Comparison of ENCODE assay signal across 30 mouse cellular contexts in genomic region chr7:35794145-35794664, GRCm38 (mm10). TPM values are rescaled to one million over a fixed set of nuclear protein-coding genes. Genes with fewer than 3 reads are reported as not detected.
DNase-seq lines count a peak whose midpoint lies in the region; ATAC-seq and TF ChIP-seq lines count a peak whose summit lies in the region.
"Had no signal": no experiment of that assay in that cellular context is flagged by ENCODE, and none has a peak within 500 bp of the region (broad histone marks: within the 10 kb centered on the region; RNA-seq: fewer than 3 reads in every experiment).

No protein-coding gene starts in this region.

- TF ChIP-seq EP300 in liver, postnatal 0 days (IDR thresholded peaks at IDR 0.05; ENCODE audit: low read depth) = no peak
- no peak for TF ChIP-seq EP300 in liver, embryonic 14.5 days (IDR thresholded peaks at IDR 0.05; ENCODE audit: low read depth)

- no peak for DNase-seq in liver, embryonic 11.5 days (ENCODE audit: low spot score)
- DNase-seq in liver, postnatal 0 days = no peak
- DNase-seq in testis, postnatal 14 days (ENCODE audit: low spot score) = no peak
- DNase-seq in liver, embryonic 14.5 days (ENCODE audit: low read depth in 3 of 3, low spot score in 3 of 3) = no peak
- DNase-seq: adrenal gland, adult 8-10 months; adrenal gland, postnatal 25 days; B cell, adult 2 months; cerebellum, adult 11-12 months; cerebellum, adult 8-10 months; cerebellum, postnatal 10 days; cerebellum, postnatal 36 days; embryo, embryonic 11 days; gastrocnemius, adult 2 months; gastrocnemius, postnatal 14 days; heart, adult 18-20 months; heart, postnatal 14 days; heart, postnatal 4 days had no signal

- no peak overlapping the region for H3K4me2 ChIP-seq in liver, embryonic 11.5 days
- H3K4me2 ChIP-seq in liver, postnatal 0 days (ENCODE audit: low read depth, low read length) = no peak overlapping the region
- no peak overlapping the region for H3K4me2 ChIP-seq in liver, embryonic 14.5 days (ENCODE audit: low read depth)
- H3K4me2 ChIP-seq in kidney, embryonic 15.5 days = no peak overlapping the region
- H3K4me2 ChIP-seq: embryonic facial prominence, embryonic 13.5 days; forebrain, embryonic 13.5 days; heart, embryonic 13.5 days; hindbrain, embryonic 14.5 days had no signal

- no peak for TF ChIP-seq POLR2A in testis, adult 2 months (IDR thresholded peaks at IDR 0.05; ENCODE audit: control insufficient read depth, low read depth, low read length)

- H3K4me3 ChIP-seq in liver, embryonic 11.5 days (ENCODE audit: low read depth, low read length) = no peak overlapping the region
- no peak overlapping the region for H3K4me3 ChIP-seq in liver, postnatal 0 days (ENCODE audit: low read depth, low read length)
- peak overlapping the region; percentile 81 for H3K4me3 ChIP-seq in testis, adult 2 months (ENCODE audit: control insufficient read depth, low read depth, low read length)
- H3K4me3 ChIP-seq in liver, embryonic 14.5 days (ENCODE audit: insufficient read depth in 1 of 2, low read depth in 2 of 2, low read length in 2 of 2) = no peak overlapping the region
- no peak overlapping the region for H3K4me3 ChIP-seq in kidney, embryonic 15.5 days (replicated peaks)
- H3K4me3 ChIP-seq: embryonic facial prominence, embryonic 10.5 days; embryonic facial prominence, embryonic 13.5 days; erythroblast, embryonic 14.5 days; forebrain, embryonic 10.5 days; forebrain, embryonic 13.5 days; gastrocnemius, adult 2 months; heart, embryonic 13.5 days had no signal

- no peaks in the 10 kb centered on the region for H3K27me3 ChIP-seq in liver, embryonic 11.5 days (replicated peaks; ENCODE audit: control insufficient read depth, insufficient read depth, low read length)
- no peaks in the 10 kb centered on the region for H3K27me3 ChIP-seq in liver, postnatal 0 days (ENCODE audit: insufficient read depth, low read length)
- H3K27me3 ChIP-seq in testis, adult 2 months (ENCODE audit: control insufficient read depth, insufficient read depth, low read length) = no peaks in the 10 kb centered on the region
- H3K27me3 ChIP-seq in liver, embryonic 14.5 days (ENCODE audit: control insufficient read depth, insufficient read depth, low read length) = no peaks in the 10 kb centered on the region
- H3K27me3 ChIP-seq in kidney, embryonic 15.5 days = no peaks in the 10 kb centered on the region
- H3K27me3 ChIP-seq: CH12.LX; embryonic facial prominence, embryonic 13.5 days; forebrain, embryonic 13.5 days; heart, embryonic 13.5 days had no signal

- H3K36me3 ChIP-seq in liver, embryonic 11.5 days (ENCODE audit: control insufficient read depth, insufficient read depth, low read length) = peaks cover 43% of the 10 kb centered on the region
- peaks cover 59% of the 10 kb centered on the region for H3K36me3 ChIP-seq in liver, postnatal 0 days (replicated peaks; ENCODE audit: insufficient read depth, low read length)
- peaks cover 9% of the 10 kb centered on the region for H3K36me3 ChIP-seq in testis, adult 2 months (ENCODE audit: control insufficient read depth, insufficient read depth, low read length)
- peaks cover 47% of the 10 kb centered on the region for H3K36me3 ChIP-seq in liver, embryonic 14.5 days (replicated peaks; ENCODE audit: control insufficient read depth, insufficient read depth, low read depth)
- H3K36me3 ChIP-seq in kidney, embryonic 15.5 days = peaks cover 97% of the 10 kb centered on the region

- WGBS in liver, embryonic 11.5 days = 63% methylated on average over 12 of the region's 12 CpGs
- 61% methylated on average over 12 of the region's 12 CpGs for WGBS in liver, postnatal 0 days (ENCODE audit: insufficient replicate concordance)
- 45% methylated on average over 12 of the region's 12 CpGs for WGBS in liver, embryonic 14.5 days (ENCODE audit: insufficient replicate concordance)
- 79% methylated on average over 12 of the region's 12 CpGs for WGBS in kidney, embryonic 15.5 days

- H3K4me1 ChIP-seq in liver, embryonic 11.5 days (replicated peaks; ENCODE audit: control insufficient read depth, insufficient read depth, low read length) = peaks cover 14% of the 10 kb centered on the region
- H3K4me1 ChIP-seq in liver, postnatal 0 days (ENCODE audit: insufficient read depth) = peaks cover 24% of the 10 kb centered on the region
- H3K4me1 ChIP-seq in testis, adult 2 months (ENCODE audit: control insufficient read depth, insufficient read depth, low read length) = no peaks in the 10 kb centered on the region
- H3K4me1 ChIP-seq in liver, embryonic 14.5 days (replicated peaks; ENCODE audit: control insufficient read depth in 2 of 2, insufficient read depth in 2 of 2, low read length in 1 of 2) = peaks cover 2 to 14% of the 10 kb centered on the region in 2 experiments; a peak in 2 of 4 replicates
- H3K4me1 ChIP-seq in kidney, embryonic 15.5 days = 0 out of 2 replicates have a peak, but pooled peaks cover 2% of the 10 kb centered on the region
- H3K4me1 ChIP-seq: embryonic facial prominence, embryonic 10.5 days; embryonic facial prominence, embryonic 13.5 days; forebrain, embryonic 10.5 days; forebrain, embryonic 13.5 days had no signal

- H3K9ac ChIP-seq in liver, embryonic 11.5 days (ENCODE audit: low read depth, low read length) = no peak overlapping the region
- no peak overlapping the region for H3K9ac ChIP-seq in liver, postnatal 0 days (replicated peaks)
- H3K9ac ChIP-seq in liver, embryonic 14.5 days (replicated peaks) = no peak overlapping the region
- no peak overlapping the region for H3K9ac ChIP-seq in kidney, embryonic 15.5 days
- H3K9ac ChIP-seq: embryonic facial prominence, embryonic 13.5 days; forebrain, embryonic 13.5 days; heart, embryonic 13.5 days; hindbrain, embryonic 14.5 days had no signal

- no peak overlapping the region for H3K27ac ChIP-seq in liver, embryonic 11.5 days (ENCODE audit: low read depth, low read length)
- no peak overlapping the region for H3K27ac ChIP-seq in liver, postnatal 0 days (ENCODE audit: low read depth)
- no peak overlapping the region for H3K27ac ChIP-seq in testis, adult 2 months (ENCODE audit: control insufficient read depth, insufficient read depth, low read depth, low read length)
- H3K27ac ChIP-seq in liver, embryonic 14.5 days = no peak overlapping the region
- H3K27ac ChIP-seq in kidney, embryonic 15.5 days = no peak overlapping the region
- H3K27ac ChIP-seq: embryonic facial prominence, embryonic 10.5 days; embryonic facial prominence, embryonic 13.5 days; forebrain, embryonic 10.5 days; forebrain, embryonic 13.5 days; gastrocnemius, adult 2 months; heart, embryonic 13.5 days; hindbrain, embryonic 14.5 days had no signal

- ATAC-seq in liver, embryonic 11.5 days (replicated peaks; ENCODE audit: low FRiP score) = peak; percentile 14; the same call in 1 of the 2 replicates
- no peak for ATAC-seq in liver, postnatal 0 days
- ATAC-seq in liver, embryonic 14.5 days (ENCODE audit: insufficient read depth) = peak; percentile 33; the same call in 1 of the 2 replicates
- no peak for ATAC-seq in kidney, embryonic 15.5 days (replicated peaks; ENCODE audit: low FRiP score)
- ATAC-seq: activated CD4-positive, CD25-positive, alpha-beta regulatory T cell, adult 4 months; forebrain, embryonic 13.5 days; forebrain, embryonic 16.5 days had no signal

- TF ChIP-seq CTCF in liver, postnatal 0 days (IDR thresholded peaks at IDR 0.05; ENCODE audit: low read depth) = no peak
- TF ChIP-seq CTCF in testis, adult 2 months (IDR thresholded peaks at IDR 0.05; ENCODE audit: control insufficient read depth, insufficient read depth, insufficient replicate concordance, low read depth, low read length) = no peak
- no peak for TF ChIP-seq CTCF in liver, embryonic 14.5 days (IDR thresholded peaks at IDR 0.05; ENCODE audit: low read depth)

- no peaks in the 10 kb centered on the region for H3K9me3 ChIP-seq in liver, embryonic 11.5 days (ENCODE audit: control insufficient read depth, low read length)
- H3K9me3 ChIP-seq in liver, postnatal 0 days (ENCODE audit: low read length) = no peaks in the 10 kb centered on the region
- no peaks in the 10 kb centered on the region for H3K9me3 ChIP-seq in liver, embryonic 14.5 days (ENCODE audit: control insufficient read depth, low read length)
- H3K9me3 ChIP-seq in kidney, embryonic 15.5 days (replicated peaks) = no peaks in the 10 kb centered on the region
- H3K9me3 ChIP-seq: embryonic facial prominence, embryonic 10.5 days; embryonic facial prominence, embryonic 13.5 days; forebrain, embryonic 10.5 days; forebrain, embryonic 13.5 days; G1E; heart, embryonic 13.5 days had no signal

RNA-seq across cellular contexts. Expression of gene Zfp507, which starts 8.6 kb away (rescaled TPM):
- polyA plus RNA-seq in liver, embryonic 11.5 days (2014; fragmentation: Nextera tagmentation; extraction: Ambion mirVana) = 11.5 and 14.4 TPM in 2 replicates
- 3.2 and 3.8 TPM in 2 replicates for polyA plus RNA-seq in liver, postnatal 0 days (2015; fragmentation: Nextera tagmentation; extraction: Ambion mirVana)
- 12.0 and 13.1 TPM in 2 replicates for polyA plus RNA-seq in testis, adult 2 months (2012; rRNA removed)
- polyA plus RNA-seq in liver, embryonic 14.5 days (2012; rRNA removed) = 2.8 and 3.9 TPM in 2 replicates
- 2.0 and 2.6 TPM in 2 replicates for polyA plus RNA-seq in liver, embryonic 14.5 days (2014; fragmentation: Nextera tagmentation; extraction: Ambion mirVana)
- 20.3 and 21.5 TPM in 2 replicates for polyA plus RNA-seq in kidney, embryonic 15.5 days (2015; fragmentation: Nextera tagmentation; extraction: Ambion mirVana)

RNA-seq across cellular contexts. Expression of gene Dpy19l3, which starts 40.0 kb away (rescaled TPM):
- polyA plus RNA-seq in liver, embryonic 11.5 days (2014; fragmentation: Nextera tagmentation; extraction: Ambion mirVana) = 17.1 and 22.9 TPM in 2 replicates
- polyA plus RNA-seq in liver, postnatal 0 days (2015; fragmentation: Nextera tagmentation; extraction: Ambion mirVana) = 6.0 and 8.1 TPM in 2 replicates
- 4.6 and 4.8 TPM in 2 replicates for polyA plus RNA-seq in testis, adult 2 months (2012; rRNA removed)
- 1.3 and 2.1 TPM in 2 replicates for polyA plus RNA-seq in liver, embryonic 14.5 days (2012; rRNA removed)
- 6.4 and 7.3 TPM in 2 replicates for polyA plus RNA-seq in liver, embryonic 14.5 days (2014; fragmentation: Nextera tagmentation; extraction: Ambion mirVana)
- 26.1 and 26.9 TPM in 2 replicates for polyA plus RNA-seq in kidney, embryonic 15.5 days (2015; fragmentation: Nextera tagmentation; extraction: Ambion mirVana)

Comparison
In these comparisons a context has a peak if more than half of its experiments do, and no peak if none do; other contexts are left out.
1. ATAC-seq: peak in liver, embryonic 11.5 days (single experiment) and liver, embryonic 14.5 days (single experiment); none in liver, postnatal 0 days (single experiment) and kidney, embryonic 15.5 days (single experiment).